8 mouse cellular contexts compared by ENCODE assay signal in genomic region chr12:73537499-73538138, GRCm38 (mm10). TPM values are rescaled to one million over a fixed set of nuclear protein-coding genes. Genes with fewer than 3 reads are reported as not detected.
DNase-seq lines count a peak whose midpoint lies in the region; ATAC-seq and TF ChIP-seq lines count a peak whose summit lies in the region.

No protein-coding gene starts in this region.

- no peak for ATAC-seq in forebrain, embryonic 13.5 days
- peak; percentile 65; the same call in 1 of the 2 replicates for ATAC-seq in lung, embryonic 15.5 days (ENCODE audit: borderline replicate concordance, extremely low read depth, low FRiP score, low TSS enrichment)
- no peak for ATAC-seq in monocyte, adult 5-6 weeks (replicated peaks; ENCODE audit: insufficient number of reproducible peaks, low FRiP score, low TSS enrichment, poor library complexity, severe bottlenecking)

- H3K27me3 ChIP-seq in forebrain, embryonic 13.5 days, result peaks cover 24% of the 10 kb centered on the region
- H3K27me3 ChIP-seq in kidney, adult 2 months (replicated peaks; ENCODE audit: control insufficient read depth, insufficient read depth, low read length), result no peaks in the 10 kb centered on the region
- H3K27me3 ChIP-seq in lung, embryonic 15.5 days, result peaks cover 8% of the 10 kb centered on the region; the same call in 1 of the 2 replicates

- H3K9me3 ChIP-seq in forebrain, embryonic 13.5 days (replicated peaks), result no peaks in the 10 kb centered on the region
- H3K9me3 ChIP-seq in lung, embryonic 15.5 days, result no peaks in the 10 kb centered on the region

- intact Hi-C loops in left cerebral cortex, postnatal 25 days (cut with DNase I), result no loop called here
- intact Hi-C loops in gastrocnemius, postnatal 36 days (cut with DNase I), result no loop called here

- TF ChIP-seq POLR2A in kidney, adult 2 months (IDR thresholded peaks at IDR 0.05; ENCODE audit: low read depth, low read length), result no peak

- no peak overlapping the region for H3K27ac ChIP-seq in forebrain, embryonic 13.5 days
- H3K27ac ChIP-seq in kidney, adult 2 months (ENCODE audit: insufficient read depth, low read depth, low read length), result no peak overlapping the region
- no peak overlapping the region for H3K27ac ChIP-seq in lung, embryonic 15.5 days

- H3K4me2 ChIP-seq in forebrain, embryonic 13.5 days, result peak overlapping the region; percentile 10; the same call in 1 of the 2 replicates
- peak overlapping the region; percentile 45 for H3K4me2 ChIP-seq in lung, embryonic 15.5 days

- no peaks in the 10 kb centered on the region for H3K4me1 ChIP-seq in forebrain, embryonic 13.5 days
- H3K4me1 ChIP-seq in kidney, adult 2 months (ENCODE audit: control insufficient read depth, insufficient read depth, low read length), result no peaks in the 10 kb centered on the region
- H3K4me1 ChIP-seq in lung, embryonic 15.5 days, result no peaks in the 10 kb centered on the region

- H3K4me3 ChIP-seq in forebrain, embryonic 13.5 days, result no peak overlapping the region
- peak overlapping the region; percentile 45 for H3K4me3 ChIP-seq in kidney, adult 2 months (ENCODE audit: insufficient read depth, low read depth, low read length)
- H3K4me3 ChIP-seq in lung, embryonic 15.5 days, result peak overlapping the region; percentile 17

- H3K36me3 ChIP-seq in forebrain, embryonic 13.5 days (ENCODE audit: poor library complexity, severe bottlenecking), result no peaks in the 10 kb centered on the region
- H3K36me3 ChIP-seq in kidney, adult 2 months (ENCODE audit: control insufficient read depth, insufficient read depth, low read length), result no peaks in the 10 kb centered on the region
- no peaks in the 10 kb centered on the region for H3K36me3 ChIP-seq in lung, embryonic 15.5 days

- peak; percentile 58 for TF ChIP-seq CTCF in kidney, adult 2 months (conservative IDR thresholded peaks at IDR 0.05; ENCODE audit: insufficient read depth, insufficient read length, low read depth, low read length)

- DNase-seq in urinary bladder, adult 18-20 months (ENCODE audit: low spot score in 2 of 2), result peak; percentile 24 to 32
- no peak for DNase-seq in urinary bladder, postnatal 10 days (ENCODE audit: low spot score)
- peak; percentile 59 for DNase-seq in kidney, adult 2 months
- DNase-seq in left cerebral cortex, postnatal 25 days (ENCODE audit: low spot score in 2 of 2), result no peak
- DNase-seq in gastrocnemius, postnatal 36 days, result no peak

- WGBS in forebrain, embryonic 13.5 days, result 28% methylated on average over 17 of the region's 17 CpGs
- WGBS in kidney, adult 2 months, result 32% methylated on average over 17 of the region's 17 CpGs
- 27% methylated on average over 17 of the region's 17 CpGs for WGBS in lung, embryonic 15.5 days

- H3K9ac ChIP-seq in forebrain, embryonic 13.5 days, result no peak overlapping the region
- H3K9ac ChIP-seq in lung, embryonic 15.5 days, result no peak overlapping the region

RNA-seq across cellular contexts. Expression of gene Tmem30b, which starts 8.6 kb away (rescaled TPM):
- 0.16 and 0.21 TPM in 2 replicates for polyA plus RNA-seq in forebrain, embryonic 13.5 days (2015; fragmentation: Nextera tagmentation; extraction: Ambion mirVana)
- polyA plus RNA-seq in kidney, adult 2 months (2012; rRNA removed), result 16.5 and 22.3 TPM in 2 replicates
- 7.2 and 8.1 TPM in 2 replicates for polyA plus RNA-seq in lung, embryonic 15.5 days (2015; fragmentation: Nextera tagmentation; extraction: Ambion mirVana)
- not detected for total RNA-seq in left cerebral cortex, postnatal 25 days (2021)
- not detected in 3 replicates for total RNA-seq in monocyte, adult 5-6 weeks (2017)
- under 1 TPM; 0.26 to 0.35 TPM for total RNA-seq in gastrocnemius, postnatal 36 days (2021)

RNA-seq across cellular contexts. Expression of gene Prkch, which starts 47.0 kb away (rescaled TPM):
- polyA plus RNA-seq in forebrain, embryonic 13.5 days (2015; fragmentation: Nextera tagmentation; extraction: Ambion mirVana), result 2.1 and 3.1 TPM in 2 replicates
- 8.4 and 9.5 TPM in 2 replicates for polyA plus RNA-seq in kidney, adult 2 months (2012; rRNA removed)
- polyA plus RNA-seq in lung, embryonic 15.5 days (2015; fragmentation: Nextera tagmentation; extraction: Ambion mirVana), result 15.8 and 16.4 TPM in 2 replicates
- 1 to 10 TPM; 3.5 to 9.3 TPM for total RNA-seq in left cerebral cortex, postnatal 25 days (2021)
- total RNA-seq in monocyte, adult 5-6 weeks (2017), result 140 to 209 TPM (median 154 TPM) in 3 replicates
- 1 to 10 TPM; 5.0 to 6.5 TPM for total RNA-seq in gastrocnemius, postnatal 36 days (2021)

Comparison
In these comparisons a context has a peak if more than half of its experiments do, and no peak if none do; other contexts are left out.
1. DNase-seq: peak in urinary bladder, adult 18-20 months (2 of 2) and kidney, adult 2 months (single experiment); none in urinary bladder, postnatal 10 days (single experiment), left cerebral cortex, postnatal 25 days (0 of 2) and gastrocnemius, postnatal 36 days (0 of 2).
2. RNA of gene Prkch, which starts 47.0 kb away (total RNA-seq): 140 to 209 TPM in monocyte, adult 5-6 weeks; 3.5 to 9.3 TPM in left cerebral cortex, postnatal 25 days and 5.0 to 6.5 TPM in gastrocnemius, postnatal 36 days; every median in the first group is over 10 times any median in the second.